In genomic region chr14:77509042-77509441, GRCm38 (mm10) we compare ENCODE assay signal across 15 mouse cellular contexts.
"Had no signal": no experiment of that assay in that cellular context is flagged by ENCODE, and none has a peak within 500 bp of the region (broad histone marks: within the 10 kb centered on the region; RNA-seq: fewer than 3 reads in every experiment).

No protein-coding gene starts in this region.

- H3K9ac ChIP-seq: lung, embryonic 15.5 days; midbrain, embryonic 13.5 days; midbrain, embryonic 15.5 days; neural tube, embryonic 12.5 days; stomach, embryonic 15.5 days had no signal

- H3K4me1 ChIP-seq: lung, embryonic 15.5 days; neural tube, embryonic 12.5 days; stomach, embryonic 15.5 days had no signal

- H3K9me3 ChIP-seq: lung, embryonic 15.5 days; midbrain, embryonic 13.5 days; midbrain, embryonic 15.5 days; stomach, embryonic 15.5 days had no signal

- DNase-seq: lung, adult 2 months; lung, postnatal 14 days; lung, postnatal 36 days; right cerebral cortex, postnatal 14 days; thymus, adult 2 months; thymus, postnatal 25 days; thymus, postnatal 4 days had no signal

- H3K27me3 ChIP-seq: lung, embryonic 15.5 days; megakaryocyte, embryonic 14.5 days; midbrain, embryonic 13.5 days; midbrain, embryonic 15.5 days; neural tube, embryonic 12.5 days; stomach, embryonic 15.5 days had no signal

- H3K4me3 ChIP-seq: lung, embryonic 15.5 days; megakaryocyte, embryonic 14.5 days; midbrain, embryonic 13.5 days; midbrain, embryonic 15.5 days; neural tube, embryonic 12.5 days; stomach, embryonic 15.5 days had no signal

- H3K36me3 ChIP-seq: lung, embryonic 15.5 days; midbrain, embryonic 15.5 days; stomach, embryonic 15.5 days had no signal

- H3K27ac ChIP-seq: lung, embryonic 15.5 days; macrophage; midbrain, embryonic 13.5 days; midbrain, embryonic 15.5 days; neural tube, embryonic 12.5 days; stomach, embryonic 15.5 days; stomach, postnatal 0 days had no signal
